Mouse (Mus musculus) CD4-positive, CD25-positive, alpha-beta regulatory T cell, adult 4 months (primary cell): ENCODE measurements around the gene Gm10295. TPM values are rescaled to one million over a fixed set of nuclear protein-coding genes. Genes with fewer than 3 reads are reported as not detected.

Experiments used
- ATAC-seq: one replicate; pipeline ENCODE4 v1.8.0; 2017
- polyA plus RNA-seq, 2 experiments: library from polyadenylated mRNA; unstranded; fragments of 100-300 nt; shearing (Covaris generic); gene quantifications; one replicate each; pipeline ENCODE4 v1.2.1; 2017

The Gm10295 gene
- polyA plus RNA-seq: not detected

DNA sequence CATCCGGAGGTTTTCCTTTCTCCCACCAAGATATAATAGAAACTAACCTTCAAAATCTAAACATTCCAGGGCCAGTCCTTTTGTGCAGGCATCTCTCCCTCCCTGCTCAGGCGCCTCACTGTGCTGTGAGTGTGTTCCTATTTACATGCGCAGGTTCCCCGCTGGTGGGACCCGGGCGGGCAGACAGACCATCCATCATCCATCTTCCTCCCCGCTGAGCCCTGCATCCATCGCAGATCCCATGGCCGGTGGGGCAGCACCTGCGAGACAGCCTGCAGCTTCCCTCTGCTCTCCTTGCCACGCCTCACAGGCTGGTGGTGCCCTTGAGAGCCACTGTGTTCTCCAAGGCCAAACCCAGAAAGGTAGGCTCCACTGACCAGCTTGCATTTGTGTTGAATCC is at the start of gene Gm10295:
TSS of gene Gm10295 (minus strand) at position 122 of the 400 bp plus-strand sequence.
- ATAC-seq: no peak

DNA sequence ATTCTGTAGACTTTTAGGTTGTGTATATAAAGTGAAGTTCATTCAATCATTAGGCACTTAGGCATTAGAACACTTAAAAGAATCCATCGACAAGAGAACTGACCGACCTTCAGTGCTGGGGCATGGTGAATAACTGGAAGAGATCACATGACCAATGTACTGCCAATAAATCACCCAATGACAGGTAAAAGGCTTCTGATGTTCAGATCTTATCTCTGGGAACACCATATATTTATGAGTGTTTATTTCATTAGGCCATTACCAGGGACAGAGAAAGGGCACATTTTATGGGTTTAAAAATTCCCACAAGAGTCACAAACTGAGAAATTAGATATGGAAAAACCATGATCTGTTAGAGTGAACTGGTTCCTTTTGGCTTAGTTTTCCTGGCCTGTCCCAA is 49.7 kb upstream of the Gm10295 start:
- no peak for ATAC-seq

DNA sequence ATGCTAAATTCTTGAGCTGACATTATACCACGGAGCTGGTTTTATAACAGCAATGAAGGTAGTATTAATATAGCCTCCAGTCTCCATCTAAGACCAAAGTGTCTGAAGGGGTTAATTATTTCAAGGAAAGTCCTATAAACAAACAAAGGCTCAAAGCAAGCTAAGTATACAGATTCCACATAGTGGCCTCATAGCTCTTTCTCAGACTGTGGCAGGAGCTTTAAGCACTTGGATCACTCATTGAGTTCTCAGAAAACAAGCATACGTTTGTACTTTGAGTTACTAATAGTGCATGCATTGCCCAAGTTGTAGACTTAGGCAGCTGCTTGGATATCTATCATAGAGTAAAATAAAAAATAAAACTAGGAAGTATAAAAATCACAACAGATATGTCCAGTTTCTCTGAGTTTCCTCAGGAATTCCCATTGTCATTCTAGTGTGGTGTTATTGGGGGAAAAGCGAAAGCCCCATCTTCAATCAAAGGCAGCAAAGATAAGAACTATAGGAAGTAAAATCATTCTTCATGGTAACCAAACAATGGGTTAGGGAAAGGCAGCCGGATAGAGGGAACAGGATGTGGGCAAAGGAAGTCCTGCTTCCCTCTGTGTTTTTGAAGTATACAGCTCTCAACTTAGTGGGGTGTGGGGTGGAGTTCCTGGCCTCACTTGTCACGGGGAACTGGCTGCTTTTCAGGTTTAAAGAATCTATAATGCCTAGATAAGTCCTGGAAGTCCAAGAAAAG is 48.8 kb upstream of the Gm10295 start:
- ATAC-seq: no peak

DNA sequence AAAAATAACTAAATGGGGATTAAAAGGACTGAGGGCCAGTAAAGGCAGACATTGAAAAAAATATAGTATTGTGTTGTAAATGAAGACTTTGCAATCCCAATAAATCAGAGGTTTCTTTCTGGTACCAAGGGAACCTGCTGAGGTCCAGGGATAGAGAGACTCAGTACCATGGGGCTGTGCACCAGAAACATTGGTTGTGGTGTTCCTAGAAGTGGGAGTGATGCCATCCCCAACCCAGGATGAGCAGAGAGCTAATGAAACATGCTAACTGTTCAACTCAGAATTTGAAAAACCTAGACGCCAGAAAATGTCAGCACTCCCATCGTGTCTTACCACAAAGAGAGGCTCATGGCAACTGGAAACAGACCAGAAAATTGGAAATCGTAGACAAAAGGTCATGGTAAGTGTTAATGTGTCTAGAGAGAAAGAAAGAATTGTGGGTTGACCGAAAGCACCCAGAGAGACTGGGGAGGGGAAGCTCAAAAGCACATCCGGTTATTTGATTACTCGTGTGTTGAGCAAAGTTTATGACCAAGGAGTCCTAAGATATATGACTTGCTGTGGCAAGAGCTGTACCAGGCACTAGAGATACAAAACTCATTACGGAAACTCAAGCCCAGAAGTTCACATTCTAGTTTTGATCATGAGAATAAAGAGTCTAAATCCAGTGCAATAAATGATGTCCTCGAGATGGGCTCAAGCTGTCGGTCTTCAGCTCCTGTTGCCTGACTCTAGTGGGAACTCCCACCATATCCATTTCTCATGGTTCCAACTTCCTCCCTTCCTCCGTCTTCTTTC is 47.9 kb upstream of the Gm10295 start:
- ATAC-seq: no peak

DNA sequence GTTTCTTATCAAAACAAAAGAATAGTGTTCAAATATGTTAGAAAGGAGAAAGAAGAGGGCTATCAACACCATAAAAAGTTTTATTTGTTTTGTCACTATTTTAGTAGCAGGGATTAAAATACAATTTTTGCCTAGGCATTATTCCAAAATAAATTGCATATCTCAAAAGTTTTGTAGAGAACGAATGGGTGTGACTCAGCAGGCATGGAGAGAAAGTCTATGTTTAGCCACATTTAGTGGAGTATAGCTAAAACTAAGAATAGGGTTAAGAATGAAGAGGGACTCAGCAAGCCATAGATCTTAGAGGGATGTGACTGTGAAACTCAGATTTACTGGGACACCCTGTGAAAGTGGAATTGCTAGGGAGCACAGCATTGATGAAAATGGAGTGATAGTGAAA is 47.1 kb upstream of the Gm10295 start:
- ATAC-seq: no peak

DNA sequence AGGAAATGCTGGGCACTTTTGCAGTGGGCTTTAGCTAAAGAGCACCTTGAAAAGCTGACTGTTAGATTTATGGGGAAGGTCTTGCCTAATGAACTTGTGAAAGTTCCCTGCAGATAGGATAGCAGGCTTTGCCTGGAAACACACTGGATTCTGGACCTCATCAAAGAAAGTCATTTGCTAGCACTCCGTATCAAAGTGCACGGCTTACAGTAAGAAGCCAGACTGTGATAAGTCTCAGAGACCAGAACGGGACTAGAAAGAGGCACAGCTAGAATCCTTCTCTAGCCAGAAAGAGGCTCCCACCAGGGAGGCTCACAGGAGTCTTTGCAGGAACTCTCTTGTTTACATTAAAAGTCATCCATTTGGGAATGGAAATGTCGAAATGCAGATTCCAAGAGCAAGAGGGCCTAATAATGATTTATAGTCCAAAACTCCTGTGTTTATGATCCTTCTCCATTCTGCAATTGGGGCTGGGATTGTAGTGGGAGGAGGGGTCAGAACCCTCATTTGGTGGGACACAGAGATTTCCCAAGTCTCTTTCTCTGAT is 41.6 kb upstream of the Gm10295 start:
- no peak for ATAC-seq

DNA sequence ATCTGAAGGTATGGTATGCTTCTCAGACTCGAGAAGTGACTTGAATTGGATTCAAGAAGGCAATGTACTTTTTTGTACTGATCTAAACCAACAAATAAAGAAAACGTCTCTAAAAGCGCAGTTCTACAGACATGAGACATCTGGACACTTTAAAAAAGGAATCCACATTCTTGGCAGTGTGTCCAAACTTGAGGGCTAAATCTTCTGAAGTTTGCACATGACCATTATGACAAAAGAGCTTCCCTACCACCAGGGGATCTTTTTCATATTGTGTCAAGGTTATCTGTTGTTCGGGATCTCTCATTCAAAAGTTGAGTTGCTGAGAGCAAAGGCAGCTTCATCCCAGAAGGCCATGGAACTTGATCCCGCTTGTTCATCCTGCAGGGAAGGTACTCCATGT is 40.0 kb upstream of the Gm10295 start:
- ATAC-seq: no peak

DNA sequence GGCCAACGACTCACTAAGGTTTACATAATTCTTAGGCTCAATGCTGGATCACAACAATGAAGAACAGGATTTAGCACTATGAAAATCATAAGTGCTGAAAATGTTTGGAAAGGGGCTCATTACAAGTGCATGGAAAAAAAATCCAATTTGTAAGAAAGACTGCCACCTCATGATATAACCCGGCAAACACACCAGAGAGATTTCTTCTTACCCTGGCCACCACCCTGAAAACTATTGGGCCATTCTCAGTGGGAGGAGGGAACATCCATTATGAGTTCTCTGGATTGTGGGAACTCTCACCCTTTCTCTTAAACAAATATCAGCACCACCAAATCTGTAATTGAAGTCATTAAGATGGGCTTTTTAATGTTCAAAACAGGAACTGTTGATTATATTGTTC is 39.0 kb upstream of the Gm10295 start:
- ATAC-seq: no peak

DNA sequence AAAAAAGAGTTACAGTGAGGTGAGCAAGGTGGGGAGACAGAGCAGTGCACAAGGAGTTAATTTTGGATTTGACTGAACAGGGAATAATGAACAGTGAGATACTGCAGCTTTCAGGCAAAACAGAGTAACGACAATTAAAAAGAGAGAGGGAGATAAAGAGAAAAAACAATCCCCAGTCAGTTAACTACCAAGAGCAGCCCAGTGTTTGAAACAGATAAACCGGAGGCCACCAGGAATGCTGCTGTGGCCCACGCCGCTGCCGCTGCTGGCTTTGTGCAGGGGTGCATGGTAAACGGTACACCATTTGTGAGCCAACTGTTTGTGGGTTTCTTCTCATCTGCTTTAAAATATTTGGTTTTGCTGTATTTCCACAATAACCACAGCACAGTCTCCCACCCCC is 34.8 kb upstream of the Gm10295 start:
- ATAC-seq: no peak

DNA sequence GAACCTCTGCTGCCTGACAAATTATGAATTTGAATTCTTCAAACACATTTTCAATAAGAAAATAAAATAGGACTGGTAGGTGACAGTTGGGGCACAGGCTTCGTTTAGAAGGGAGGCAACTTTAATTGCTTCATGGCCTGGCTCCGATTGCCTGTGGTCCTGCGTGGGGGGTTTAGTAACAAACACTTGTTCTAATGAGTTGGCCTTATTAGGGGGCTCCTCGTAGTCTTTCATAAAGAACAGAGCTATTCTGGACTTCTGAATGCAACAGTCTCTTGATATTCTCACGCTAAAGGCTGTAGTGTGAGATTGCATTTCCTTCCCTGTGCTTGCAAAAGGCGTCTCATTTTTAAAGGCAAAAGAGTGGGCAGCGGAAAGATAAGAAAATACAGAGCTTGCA is 33.6 kb upstream of the Gm10295 start:
- no peak for ATAC-seq

DNA sequence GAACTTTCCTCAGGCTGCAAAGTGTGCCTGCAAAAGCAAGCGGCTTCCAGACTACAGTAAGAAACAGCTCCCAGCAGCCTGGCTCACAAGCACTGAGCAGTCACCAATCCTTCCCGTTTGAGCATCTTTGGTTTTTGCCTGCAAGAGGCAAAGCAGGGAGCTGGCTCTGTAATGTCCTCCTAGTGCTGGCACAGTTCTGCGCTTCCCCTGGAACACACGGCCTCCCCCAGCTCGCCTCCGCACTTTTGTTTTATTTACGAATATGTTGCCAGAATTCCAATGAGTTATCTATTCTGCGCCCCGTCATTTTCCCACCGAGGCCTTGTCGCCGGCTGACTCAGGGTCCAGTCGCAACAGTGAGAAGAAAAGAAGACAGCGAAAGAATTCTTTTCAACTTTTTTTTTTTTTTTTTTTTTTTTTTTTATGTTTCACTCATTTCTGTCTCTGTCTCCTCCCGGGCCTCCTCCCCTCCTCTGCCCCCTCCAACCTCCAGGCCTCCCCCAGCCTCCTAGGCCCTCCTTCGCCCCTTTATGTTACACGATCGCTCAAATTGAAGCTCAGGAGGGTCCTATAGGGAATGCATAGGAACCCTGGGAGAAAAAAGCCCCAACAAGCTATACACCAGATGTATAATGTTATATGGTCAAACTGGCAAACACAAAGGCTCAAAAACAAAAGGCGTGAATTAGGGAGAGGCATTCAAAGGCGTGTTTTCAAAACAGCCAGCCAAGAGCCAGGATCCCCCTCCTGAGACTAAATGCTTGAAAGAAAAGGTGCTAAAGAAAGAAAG is 32.3 kb upstream of the Gm10295 start:
- ATAC-seq: no peak

DNA sequence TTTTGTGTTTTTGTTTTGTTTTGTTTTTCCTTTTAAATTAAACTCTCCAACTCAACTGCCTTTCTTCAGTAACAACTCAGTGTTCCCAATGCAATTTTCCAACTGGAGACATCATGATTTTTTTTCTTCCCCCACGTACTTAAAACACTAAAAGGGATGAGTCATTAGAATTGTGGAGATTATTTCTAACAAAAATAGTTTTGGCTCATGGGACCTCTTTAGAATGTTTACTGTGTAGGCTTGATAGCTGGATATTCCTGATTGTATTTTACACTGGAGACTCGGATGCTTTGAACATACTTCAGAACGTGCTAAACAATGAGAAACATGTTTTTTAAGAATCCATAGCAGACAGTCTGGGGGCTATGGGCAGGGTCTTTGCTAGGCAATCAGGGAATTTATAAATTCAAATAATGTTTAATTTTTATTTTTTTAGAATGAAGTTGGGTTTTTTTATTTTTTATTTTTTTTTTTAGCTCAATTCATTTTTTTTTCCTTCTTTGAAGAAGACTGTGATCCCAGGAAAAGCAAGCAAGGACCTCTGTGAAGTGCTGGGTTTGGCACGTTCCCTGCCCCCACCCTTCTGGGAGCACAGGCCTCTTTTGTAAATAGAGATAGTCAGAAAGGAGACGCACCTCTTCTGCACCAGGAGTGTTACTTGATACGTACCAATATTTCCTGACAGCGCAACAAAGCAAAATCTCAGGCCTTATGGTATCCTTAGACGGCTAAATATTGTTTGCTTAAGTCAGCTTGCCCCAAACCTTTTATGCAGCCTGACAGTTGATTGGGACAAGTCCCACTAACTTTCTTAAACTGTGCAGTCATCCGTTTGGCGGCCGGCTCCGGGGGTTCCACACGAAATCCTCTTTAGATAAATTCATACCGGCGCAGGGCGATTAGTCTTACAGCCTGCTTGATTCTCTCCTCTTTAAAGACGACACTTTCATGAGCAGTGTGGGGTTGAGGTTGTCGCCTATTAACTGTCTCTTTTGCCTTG is 28.8 kb upstream of the Gm10295 start:
- ATAC-seq: no peak

DNA sequence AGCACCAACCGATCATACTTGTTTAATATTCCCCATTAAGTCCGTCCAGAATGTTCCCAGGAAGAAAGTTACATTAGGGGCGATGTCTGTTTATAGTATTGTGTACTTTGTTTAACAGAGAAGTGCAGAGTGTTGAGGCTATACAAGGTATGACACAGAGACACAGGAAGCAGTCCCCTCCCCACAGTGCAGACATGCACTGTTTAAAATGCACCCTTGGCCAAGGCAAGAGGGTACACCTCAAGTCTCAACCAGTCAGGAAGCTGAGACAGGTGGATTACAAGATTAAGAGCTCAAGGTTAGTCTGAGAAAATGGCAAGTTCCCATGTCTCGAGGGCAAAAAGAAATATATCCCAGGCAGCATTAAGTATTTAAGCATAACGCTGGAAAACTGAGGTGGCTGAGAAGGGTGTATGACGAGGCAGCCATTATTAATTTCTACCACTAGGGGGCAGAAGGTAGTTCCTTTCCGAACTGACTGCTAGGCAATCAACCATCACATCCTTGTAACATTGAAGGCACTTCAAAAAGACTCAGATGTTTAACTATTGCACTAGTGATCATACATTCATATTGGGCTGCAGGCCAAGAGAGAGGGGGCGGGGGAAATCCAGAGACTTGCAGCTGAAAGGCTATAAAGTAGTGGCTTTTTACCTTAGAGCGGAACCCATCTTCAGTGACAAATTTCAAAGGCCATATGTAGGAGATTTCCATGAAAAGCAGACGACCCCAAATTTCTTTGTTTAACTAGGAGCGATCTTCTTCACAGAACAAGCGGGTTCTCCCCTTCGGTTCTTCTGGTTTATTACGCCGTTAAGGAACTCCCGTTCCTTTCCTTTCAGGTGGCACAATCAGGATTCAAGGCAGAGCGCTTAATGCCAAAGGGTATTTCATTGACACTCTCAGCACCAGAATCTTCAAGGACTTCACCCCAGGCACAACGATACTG is 27.8 kb upstream of the Gm10295 start:
- no peak for ATAC-seq

DNA sequence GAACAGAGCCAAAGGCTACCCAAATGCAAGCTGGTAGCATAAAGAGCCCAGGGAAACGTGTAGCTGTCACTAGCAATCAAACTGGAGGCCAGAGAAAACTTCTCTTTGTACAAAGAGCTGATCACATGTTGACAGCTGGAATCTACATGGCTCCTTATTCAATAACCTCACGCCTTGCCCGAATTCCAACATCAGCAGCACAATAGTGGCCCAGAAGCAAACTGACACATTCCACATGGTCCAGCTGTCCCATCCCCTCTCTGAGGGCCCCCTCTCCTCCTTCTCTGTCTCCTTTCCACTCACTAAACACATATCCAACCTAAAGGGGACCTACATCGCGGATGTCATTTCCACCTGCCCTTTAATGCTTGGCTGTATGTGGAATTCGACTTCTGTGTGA is 26.7 kb upstream of the Gm10295 start:
- no peak for ATAC-seq

DNA sequence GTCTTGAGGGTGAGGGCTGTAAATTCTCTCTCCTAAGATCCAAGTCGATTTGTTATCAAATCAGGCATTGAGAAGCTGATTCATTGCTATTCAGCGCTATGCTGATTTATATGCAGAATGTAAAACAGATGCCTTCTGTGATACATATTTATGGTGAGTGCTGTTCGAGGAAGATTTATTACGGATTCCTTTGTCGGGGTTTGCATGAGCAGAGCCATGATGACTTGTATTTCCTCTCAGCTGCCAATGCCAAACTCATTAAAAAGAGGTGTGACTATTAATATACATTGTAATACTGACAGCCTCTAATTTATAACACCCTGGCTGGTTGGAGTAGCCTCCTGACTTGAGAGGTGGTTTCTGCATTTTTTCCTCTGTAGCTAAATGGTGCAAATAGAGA is 22.8 kb upstream of the Gm10295 start:
- no peak for ATAC-seq

DNA sequence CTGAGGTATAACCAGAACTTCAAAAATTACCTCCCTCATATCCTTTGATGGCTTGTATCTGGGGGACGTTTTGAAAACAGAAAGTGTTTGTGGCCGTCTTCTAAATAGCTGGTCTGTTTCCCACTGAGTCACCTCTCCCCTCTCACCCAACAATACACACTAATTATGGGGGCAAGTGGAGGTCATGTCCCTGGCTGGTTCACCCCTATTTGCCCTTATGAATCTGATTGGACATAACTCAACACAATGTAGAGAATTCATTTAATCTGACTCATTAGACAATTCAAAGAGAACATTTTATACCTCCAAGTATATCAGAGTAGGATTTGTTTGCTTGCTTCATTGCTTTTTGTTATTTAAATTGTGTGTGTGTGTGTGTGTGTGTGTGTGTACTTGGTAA is 20.6 kb upstream of the Gm10295 start:
- ATAC-seq: no peak

DNA sequence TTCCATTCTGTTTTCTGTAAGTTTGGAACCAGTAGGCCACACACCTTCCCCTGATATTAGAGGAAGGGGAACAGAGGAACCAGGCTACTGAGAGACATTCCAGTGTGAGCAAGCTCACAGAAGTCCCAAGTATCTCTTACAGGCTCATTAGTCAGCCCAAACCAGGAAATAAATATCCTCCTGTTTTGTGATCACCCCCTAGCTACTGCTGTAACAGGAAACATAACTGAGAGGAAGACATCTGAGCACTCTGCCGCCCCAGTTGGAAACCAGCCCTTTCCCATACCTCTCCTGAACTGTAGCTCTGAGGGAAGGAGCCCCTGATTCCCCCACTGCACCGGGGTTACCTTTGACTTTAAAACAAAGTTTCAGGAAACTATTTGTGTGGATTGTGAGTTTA is 19.5 kb upstream of the Gm10295 start:
- ATAC-seq: no peak

DNA sequence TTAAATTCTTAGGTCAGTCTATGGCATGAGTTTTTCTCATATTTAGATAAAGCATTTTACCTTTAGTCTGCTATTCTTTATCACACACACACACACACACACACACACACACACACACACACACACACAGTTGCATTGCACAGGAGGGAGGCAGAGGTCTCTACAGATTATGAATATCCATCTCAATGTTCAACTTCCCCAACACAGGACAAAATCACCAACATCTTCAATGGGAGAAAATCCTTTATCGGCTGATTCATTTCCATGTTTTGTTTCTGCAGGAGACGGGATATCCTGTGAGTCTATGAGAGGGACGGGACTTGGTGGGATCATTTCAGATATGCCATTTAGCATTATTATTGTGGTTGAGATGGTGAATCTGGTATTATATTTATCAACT is 18.8 kb upstream of the Gm10295 start:
- ATAC-seq: no peak

DNA sequence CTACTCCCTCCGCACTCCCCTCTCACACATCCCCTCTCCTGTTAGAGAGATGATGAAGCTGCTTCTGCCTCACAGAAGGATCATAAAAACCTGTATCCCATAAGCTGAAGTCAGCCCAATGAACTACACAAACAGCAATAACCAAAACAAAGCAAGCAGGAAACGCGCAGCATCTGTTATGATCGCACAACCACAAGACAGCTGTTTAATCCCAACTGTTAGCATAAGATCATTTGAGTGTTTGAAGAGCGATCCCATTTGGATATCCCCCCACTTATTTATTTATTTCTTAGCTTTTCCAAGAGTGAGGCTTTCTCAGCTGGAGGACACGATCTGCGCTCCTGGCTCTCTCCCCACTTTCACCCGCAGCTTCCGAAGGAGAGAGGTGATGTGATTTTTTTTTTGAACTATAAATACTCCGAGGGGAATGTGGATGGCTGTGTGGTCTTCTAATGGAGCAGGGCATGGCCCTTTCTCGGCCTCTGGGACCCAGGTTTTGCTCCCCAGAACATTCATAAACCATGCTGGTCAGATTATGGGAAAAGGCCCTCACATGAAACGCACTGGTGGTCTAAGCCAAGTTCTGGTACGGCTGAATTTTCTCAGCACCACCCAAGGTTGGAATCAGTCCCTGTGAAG is 17.4 kb upstream of the Gm10295 start:
- no peak for ATAC-seq

DNA sequence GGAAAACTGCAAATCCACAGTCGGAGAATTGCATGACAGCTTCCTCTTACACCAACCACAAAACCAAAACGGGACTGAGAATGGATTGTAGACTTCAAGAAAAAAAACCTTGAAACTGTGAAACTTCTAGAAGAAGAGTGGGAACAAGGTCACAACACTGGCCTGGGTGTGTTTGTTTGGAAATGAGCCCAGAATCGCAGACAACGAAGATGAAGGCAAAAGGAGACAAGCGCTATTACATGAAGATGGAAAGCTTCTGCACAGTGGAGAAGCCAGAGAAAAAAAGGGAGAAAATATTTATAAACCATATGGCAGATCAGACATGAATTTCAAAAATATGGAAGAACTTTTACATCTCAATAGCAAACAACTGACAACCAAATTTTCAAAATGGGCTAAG is 4.3 kb upstream of the Gm10295 start:
- no peak for ATAC-seq
